27 mouse cellular contexts compared by ENCODE assay signal in the genomic region with DNA sequence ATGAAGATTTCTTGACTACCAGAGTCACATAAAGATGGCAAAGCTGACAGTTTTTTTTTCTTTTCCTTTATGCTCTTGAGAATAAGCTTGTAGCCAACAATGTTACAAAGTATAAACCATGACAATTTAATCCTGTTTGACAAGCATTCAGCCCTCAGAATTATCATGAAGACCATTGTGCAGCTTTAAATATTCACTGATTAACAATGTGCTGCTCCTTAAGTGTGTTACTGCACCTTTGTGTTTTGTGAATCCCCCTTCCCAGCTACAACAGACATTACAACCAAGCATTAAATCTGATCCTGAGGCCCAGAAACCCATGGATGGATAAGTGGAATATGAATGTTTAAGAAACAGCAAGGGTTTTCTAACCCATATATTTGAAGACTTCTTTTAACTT.
"Had no signal": no experiment of that assay in that cellular context is flagged by ENCODE, and none has a peak within 500 bp of the region (broad histone marks: within the 10 kb centered on the region; RNA-seq: fewer than 3 reads in every experiment).

No protein-coding gene starts in this region.

- H3K27me3 ChIP-seq: embryonic facial prominence, embryonic 12.5 days; embryonic facial prominence, embryonic 13.5 days; embryonic facial prominence, embryonic 15.5 days; forebrain, embryonic 12.5 days; forebrain, embryonic 13.5 days; forebrain, embryonic 15.5 days had no signal

- H3K4me2 ChIP-seq: embryonic facial prominence, embryonic 12.5 days; embryonic facial prominence, embryonic 13.5 days; embryonic facial prominence, embryonic 15.5 days; forebrain, embryonic 12.5 days; forebrain, embryonic 13.5 days; forebrain, embryonic 15.5 days had no signal

- ATAC-seq: forebrain, embryonic 13.5 days; forebrain, embryonic 14.5 days; forebrain, embryonic 15.5 days; forebrain, embryonic 16.5 days; forebrain, postnatal 0 days had no signal

- DNase-seq: cerebellum, adult 18-20 months; cerebellum, adult 2 months; cerebellum, adult 8-10 months; cerebellum, adult 9-10 months; cerebellum, adult 9-11 months; cerebellum, postnatal 10 days; cerebellum, postnatal 14 days; cerebellum, postnatal 25 days; cerebellum, postnatal 36 days; embryo, embryonic 11 days; forebrain, postnatal 0 days; gastrocnemius, adult 2 months; gastrocnemius, postnatal 10 days; gastrocnemius, postnatal 14 days; gastrocnemius, postnatal 25 days; gastrocnemius, postnatal 36 days had no signal

- H3K36me3 ChIP-seq: embryonic facial prominence, embryonic 10.5 days; embryonic facial prominence, embryonic 12.5 days; embryonic facial prominence, embryonic 13.5 days; embryonic facial prominence, embryonic 15.5 days; forebrain, embryonic 10.5 days; forebrain, embryonic 12.5 days; forebrain, embryonic 15.5 days had no signal

- H3K9me3 ChIP-seq: embryonic facial prominence, embryonic 12.5 days had no signal

- H3K4me3 ChIP-seq: embryonic facial prominence, embryonic 10.5 days; embryonic facial prominence, embryonic 12.5 days; embryonic facial prominence, embryonic 13.5 days; embryonic facial prominence, embryonic 15.5 days; erythroblast, embryonic 14.5 days; forebrain, embryonic 10.5 days; forebrain, embryonic 12.5 days; forebrain, embryonic 13.5 days; forebrain, embryonic 15.5 days; gastrocnemius, adult 2 months had no signal

- H3K4me1 ChIP-seq: embryonic facial prominence, embryonic 10.5 days; embryonic facial prominence, embryonic 12.5 days; embryonic facial prominence, embryonic 13.5 days; embryonic facial prominence, embryonic 15.5 days; forebrain, embryonic 10.5 days; forebrain, embryonic 13.5 days; forebrain, embryonic 15.5 days had no signal

- H3K9ac ChIP-seq: embryonic facial prominence, embryonic 12.5 days; embryonic facial prominence, embryonic 13.5 days; embryonic facial prominence, embryonic 15.5 days; forebrain, embryonic 12.5 days; forebrain, embryonic 13.5 days; forebrain, embryonic 15.5 days; forebrain, postnatal 0 days had no signal

- H3K27ac ChIP-seq: embryonic facial prominence, embryonic 10.5 days; embryonic facial prominence, embryonic 12.5 days; embryonic facial prominence, embryonic 13.5 days; embryonic facial prominence, embryonic 15.5 days; forebrain, embryonic 10.5 days; forebrain, embryonic 12.5 days; forebrain, embryonic 13.5 days; forebrain, embryonic 15.5 days; gastrocnemius, adult 2 months had no signal
